Mouse (Mus musculus) MEL-GATA-1-ER (cell line): ENCODE results near the gene Susd2.

Experiments
- DNase-seq: peaks from one replicate; pipeline ENCODE4 v3.0.0-alpha.2; 2012; ENCODE audit warnings: low read depth; ENCODE audit errors: extremely low read depth

Gene Susd2

DNA sequence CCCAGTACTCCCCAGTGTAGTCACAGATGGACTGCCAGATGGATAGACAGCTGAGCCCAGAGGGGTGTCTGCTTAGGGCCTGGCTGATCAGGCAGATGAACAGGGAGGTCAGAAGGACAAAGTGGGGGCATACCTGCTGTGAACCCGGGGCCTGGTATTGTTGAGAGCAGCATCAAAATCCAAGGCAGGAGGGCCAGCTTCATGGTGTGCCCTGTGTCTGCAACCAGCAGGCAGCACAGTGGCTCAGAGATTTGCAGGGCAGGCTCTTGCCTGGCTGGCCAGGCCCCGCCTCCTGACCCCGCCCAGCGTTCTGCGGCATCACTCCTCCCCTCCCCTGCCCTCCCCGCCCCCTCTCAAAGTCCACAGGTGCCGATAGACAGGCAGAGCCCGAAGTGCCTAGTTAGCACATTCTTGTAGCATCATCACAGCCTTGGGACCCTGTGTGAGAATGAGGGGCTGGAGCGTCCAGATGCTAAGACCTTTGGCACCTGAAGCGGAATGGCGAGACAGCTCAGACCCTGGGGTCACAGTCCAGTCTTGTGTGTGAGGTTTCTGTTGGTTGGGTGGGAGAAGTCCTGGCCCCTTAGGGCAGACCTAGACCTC, at the start of gene Susd2:
Gene Susd2, minus strand, starts transcription at position 268 of the 603 bp plus-strand sequence.
- DNase-seq = no peak

GRCm38 (mm10) chr10:75688598-75688997, 44.8 kb upstream of the Susd2 start:
- DNase-seq = no peak

- no peak for DNase-seq
Measured at GRCm38 (mm10) chr10:75686724-75687123, 42.9 kb upstream of the Susd2 start.

DNA sequence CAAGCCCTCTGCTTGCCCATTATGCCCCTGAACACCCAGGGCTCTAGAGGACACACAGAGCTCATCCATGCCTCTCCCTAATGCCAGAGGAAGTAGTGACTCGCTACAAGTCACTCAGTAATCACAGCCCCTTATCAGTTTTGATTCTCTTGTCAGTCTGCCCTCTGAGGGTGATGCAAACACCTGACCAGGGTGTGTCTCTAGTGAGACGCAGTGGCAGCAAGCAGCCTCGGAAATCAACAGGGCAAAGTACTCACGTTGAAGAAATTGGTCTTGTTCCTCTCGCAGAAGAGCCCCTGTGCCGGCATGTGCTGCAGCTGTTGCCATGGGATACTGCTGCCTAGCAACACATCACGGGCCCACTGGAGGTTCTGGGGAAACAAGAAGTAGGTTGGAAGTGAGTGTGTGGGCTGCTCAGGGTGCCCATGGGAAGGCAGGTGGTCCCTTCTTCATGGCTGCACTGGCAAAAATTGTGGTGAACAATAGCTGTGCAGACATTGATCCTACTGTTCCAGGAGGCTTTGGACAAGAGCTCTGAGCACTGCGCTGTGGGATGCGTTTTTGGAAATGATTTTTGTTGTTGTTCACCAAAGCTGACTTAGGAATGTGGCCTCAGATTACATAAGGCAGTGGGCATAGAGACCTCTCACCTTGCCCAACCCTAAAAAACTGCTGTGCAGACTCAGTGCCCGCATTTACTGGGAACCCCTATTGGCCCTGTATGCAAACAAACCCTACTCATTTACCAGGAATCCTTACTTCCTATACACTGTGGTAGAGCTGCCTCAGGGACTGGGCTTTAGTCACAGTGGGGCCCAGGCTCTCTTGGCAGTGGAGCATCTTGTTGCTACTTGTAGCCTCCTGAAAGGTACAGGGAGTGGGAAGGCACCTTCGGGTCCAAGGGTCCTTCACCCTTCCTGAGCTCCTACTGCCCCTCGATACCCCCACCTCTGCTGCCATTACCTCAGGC, 40.5 kb upstream of the Susd2 start:
- DNase-seq = no peak

- DNase-seq = no peak
Measured at GRCm38 (mm10) chr10:75680574-75681001, 36.8 kb upstream of the Susd2 start.

DNA sequence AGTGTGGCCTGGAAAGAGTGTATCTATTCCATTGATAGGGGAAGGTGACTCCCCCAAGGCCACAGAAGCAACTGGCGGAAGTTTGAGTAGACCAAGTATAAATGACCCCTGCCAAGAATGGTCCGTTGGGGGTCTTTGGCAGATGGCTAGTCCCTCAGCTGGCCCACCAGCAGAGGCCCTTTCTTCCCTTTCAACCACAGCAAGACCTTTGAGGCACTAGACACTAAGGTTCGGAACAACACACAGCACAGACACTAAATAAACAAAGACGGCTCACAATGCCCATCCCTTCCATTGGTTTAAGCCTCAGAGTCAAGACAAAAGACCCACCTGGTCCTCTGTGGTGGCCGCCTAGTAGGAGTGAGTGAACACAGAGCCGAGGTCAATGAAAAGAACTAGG, 35.4 kb upstream of the Susd2 start:
- DNase-seq = no peak

DNA sequence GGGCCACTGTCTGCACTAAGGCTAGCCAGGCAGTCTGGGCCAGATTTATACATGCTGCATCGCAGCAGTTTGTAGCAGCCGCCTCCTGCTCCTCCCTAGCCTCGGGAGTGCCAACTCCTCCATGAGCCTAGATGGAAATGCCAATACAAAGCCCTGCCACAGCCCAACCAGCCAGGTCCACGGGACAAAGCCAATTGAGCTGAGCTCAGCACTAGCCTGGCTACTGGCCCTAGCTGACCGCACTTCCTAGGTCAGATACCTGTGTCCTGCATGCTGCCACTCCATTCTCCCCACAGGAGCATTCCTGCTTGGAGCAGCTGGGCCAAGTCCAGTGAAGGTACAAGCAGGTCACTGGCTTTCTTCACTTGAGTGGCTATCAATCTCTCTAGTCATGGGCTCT, 34.2 kb upstream of the Susd2 start:
- no peak for DNase-seq

GRCm38 (mm10) chr10:75677571-75677970, 33.8 kb upstream of the Susd2 start:
- no peak for DNase-seq

DNA sequence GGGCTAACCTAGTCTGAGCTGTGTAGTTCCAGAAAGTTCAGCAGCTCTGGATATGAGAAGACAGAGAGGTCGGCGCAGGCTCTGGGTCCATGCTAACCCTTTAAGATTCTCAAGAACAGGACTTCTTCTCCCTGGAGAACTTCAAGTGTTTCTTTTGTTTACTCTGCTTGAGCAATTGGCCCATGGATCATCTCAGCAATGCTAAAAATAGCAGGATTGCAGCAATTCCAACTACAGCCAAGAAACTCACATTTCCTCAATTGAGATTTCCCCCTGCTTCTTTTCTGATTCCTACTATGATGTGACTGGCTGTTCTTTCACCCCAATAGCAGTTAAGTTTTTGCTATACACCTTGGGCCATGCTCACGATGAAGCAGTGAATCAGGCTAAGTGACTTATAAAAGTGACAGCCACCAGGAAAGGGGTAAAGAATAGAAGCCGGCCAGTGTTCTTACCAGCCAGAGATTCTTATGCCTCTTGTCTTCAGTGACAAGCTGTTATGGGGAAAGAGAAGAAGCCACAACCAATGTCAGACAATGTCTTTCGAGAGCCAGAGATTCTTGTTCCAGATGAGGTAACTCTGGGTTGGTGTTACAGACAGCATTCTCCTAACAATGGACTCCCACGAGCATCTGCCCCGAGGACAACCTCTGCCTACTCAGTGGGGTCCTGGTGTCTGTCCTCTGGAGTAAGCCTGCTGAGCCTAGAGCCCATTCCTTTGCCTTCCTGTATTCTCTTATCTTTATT, 33.2 kb upstream of the Susd2 start:
- DNase-seq = no peak

- no peak for DNase-seq
Measured at GRCm38 (mm10) chr10:75676286-75676685, 32.5 kb upstream of the Susd2 start.

GRCm38 (mm10) chr10:75675594-75675993, 31.8 kb upstream of the Susd2 start:
- DNase-seq = no peak

DNA sequence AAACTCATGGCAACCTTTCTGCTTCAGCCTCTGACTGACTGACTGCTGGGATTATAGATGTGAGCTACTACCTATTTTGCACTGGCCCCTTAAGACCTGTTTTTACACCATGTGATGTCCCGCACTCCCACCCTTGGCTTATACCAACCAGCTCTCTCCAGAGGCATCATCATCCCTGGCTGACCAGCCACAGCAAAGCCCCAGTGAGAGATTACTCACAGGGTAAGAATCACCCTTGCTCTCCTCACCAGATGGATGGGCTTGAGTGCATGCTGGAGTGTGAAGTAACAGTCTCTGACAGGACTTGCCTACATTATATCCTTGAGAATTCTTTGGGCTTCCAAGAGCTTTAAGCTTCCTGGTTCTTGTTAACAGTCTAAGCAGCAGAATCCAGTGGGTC, 26.1 kb upstream of the Susd2 start:
- DNase-seq = no peak

DNA sequence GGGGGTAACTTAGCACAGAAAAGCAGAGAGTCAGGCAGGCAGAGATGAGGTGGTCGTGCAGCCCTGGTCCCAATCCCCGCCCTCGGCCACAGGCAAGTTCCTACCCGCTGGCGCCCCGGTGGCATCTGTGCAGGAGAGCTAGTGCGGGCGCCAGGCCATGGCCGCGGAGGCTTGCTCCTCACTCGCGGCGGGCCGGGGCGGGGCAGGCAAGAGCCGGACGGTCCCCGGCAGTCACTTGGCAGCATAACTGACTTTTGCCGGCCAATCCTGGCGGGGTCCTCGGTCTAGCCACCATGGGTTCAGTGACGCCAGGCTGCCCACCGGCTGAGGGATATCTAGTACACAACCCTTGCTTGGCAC, 24.1 kb upstream of the Susd2 start:
- no peak for DNase-seq

- peak; percentile 50 for DNase-seq
Measured at GRCm38 (mm10) chr10:75667115-75667910, 23.5 kb upstream of the Susd2 start.

DNA sequence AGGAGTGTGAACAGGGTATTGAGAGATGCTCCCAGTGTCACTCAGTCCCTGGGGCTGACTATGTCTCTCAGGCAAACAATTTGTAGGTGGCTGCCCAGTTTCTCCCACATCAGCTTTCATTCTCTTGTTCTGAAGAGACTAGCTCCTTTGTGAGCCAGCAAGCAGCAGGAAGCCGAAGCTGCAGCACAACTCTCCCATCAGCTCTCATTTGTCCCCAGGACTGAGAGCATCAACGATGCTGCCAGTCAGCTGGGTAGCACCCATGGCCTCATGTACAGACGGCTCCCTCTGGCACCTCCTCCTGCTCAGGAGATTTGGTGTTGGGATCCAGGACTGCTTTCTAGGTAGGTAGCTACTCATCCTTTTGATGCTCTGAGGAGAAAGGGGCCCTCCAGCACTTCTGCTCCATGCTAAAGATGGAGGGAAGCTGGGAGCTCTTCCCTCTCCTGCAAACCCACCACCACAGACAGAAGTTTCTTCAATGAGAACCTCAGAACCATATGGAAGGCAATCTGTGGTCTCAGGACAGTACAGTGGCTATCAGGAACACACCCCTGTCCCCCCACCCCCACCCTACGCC, 22.7 kb upstream of the Susd2 start:
- no peak for DNase-seq

DNA sequence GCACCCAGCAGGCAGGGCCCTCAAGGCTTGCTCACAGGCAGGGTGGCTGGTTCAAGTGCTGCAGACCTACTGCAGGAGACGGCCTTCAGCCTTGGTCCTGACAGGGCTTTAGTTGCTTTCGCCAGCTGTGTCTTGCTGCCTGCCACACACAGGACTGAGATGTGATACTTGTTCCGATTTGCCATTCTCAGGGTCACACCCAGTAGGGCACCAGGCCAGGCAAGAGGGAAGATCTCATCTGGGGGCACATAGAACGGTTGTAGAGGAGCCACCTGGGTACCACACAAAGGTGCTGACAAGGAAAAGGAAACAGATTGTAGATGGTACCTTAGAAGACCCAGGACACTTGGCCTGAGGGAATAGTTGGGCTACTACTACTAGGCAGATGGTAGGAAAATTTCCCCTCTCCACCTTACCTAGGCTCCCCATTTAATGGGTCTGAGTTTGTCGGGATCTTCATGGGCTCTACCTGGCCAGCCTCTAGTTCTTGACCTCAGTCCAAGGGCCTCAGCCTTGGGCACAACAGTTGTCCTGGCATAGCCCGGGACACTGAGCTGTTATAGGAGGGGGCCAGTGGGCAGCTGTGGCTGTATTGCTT, 21.0 kb upstream of the Susd2 start:
- no peak for DNase-seq

DNA sequence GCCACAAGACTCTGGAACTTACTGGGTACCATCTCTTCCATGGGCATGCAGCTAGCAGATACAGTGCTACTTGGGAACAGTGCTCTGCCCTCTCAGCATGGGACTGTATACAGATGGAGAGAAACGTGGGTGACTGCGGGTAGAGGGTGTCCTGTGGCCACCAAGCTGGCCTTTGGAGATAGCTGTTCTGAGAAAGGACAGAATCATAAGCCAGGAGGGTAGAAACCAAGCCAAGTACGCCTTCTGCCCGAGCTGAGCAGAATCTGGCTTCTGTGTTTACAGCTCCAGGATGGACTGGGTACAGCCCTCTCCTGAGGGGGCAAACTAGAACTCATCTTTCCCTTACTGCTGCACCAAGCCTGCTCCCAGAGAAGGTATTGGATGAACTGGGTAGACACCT, 18.8 kb upstream of the Susd2 start:
- no peak for DNase-seq

DNA sequence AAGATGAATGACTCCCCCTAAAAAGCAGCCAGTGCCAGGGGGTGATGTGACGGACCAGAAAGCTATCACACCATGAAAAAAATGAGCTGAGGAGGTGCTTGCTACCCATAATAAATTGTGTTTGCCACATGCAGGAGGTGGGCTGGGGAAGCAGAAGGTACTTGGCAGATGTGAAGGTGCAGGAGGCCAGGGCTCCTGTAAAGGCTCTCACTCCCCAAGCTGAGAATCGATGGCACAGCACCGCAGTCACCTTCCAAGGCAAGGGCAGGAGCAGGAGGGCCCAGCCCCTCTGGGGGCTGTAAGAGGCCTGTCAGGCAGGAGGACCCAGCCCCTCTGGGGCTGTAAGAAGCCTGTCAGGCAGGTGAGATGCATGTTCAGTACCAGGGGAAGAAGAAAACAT, 18.1 kb upstream of the Susd2 start:
- no peak for DNase-seq

- no peak for DNase-seq
Measured at GRCm38 (mm10) chr10:75661381-75661780, 17.6 kb upstream of the Susd2 start.

- DNase-seq = no peak
Measured at GRCm38 (mm10) chr10:75657772-75658171, 14.0 kb upstream of the Susd2 start.

DNA sequence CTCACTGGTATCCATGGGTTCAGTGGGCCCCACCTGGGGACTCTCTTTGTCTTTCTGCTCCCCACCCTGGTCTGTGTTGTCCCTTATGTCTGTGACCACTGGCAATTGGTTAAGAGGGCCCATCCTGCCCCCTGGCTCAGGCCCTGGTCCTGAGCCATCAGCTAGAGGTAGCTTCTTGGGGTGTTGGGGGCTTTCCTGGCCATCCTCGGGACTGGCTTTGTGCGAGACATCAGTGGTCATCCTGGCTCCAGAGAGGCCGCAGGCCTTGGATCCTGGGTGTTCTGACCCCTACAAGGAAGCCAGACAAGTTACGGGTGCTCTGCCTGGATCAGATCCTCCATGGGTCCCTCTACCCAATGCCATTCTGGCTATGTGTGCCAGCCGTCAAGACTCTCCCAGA, 13.4 kb upstream of the Susd2 start:
- no peak for DNase-seq
